Mouse (Mus musculus): ENCODE results near the gene Cpn1.

Gene Cpn1

DNA sequence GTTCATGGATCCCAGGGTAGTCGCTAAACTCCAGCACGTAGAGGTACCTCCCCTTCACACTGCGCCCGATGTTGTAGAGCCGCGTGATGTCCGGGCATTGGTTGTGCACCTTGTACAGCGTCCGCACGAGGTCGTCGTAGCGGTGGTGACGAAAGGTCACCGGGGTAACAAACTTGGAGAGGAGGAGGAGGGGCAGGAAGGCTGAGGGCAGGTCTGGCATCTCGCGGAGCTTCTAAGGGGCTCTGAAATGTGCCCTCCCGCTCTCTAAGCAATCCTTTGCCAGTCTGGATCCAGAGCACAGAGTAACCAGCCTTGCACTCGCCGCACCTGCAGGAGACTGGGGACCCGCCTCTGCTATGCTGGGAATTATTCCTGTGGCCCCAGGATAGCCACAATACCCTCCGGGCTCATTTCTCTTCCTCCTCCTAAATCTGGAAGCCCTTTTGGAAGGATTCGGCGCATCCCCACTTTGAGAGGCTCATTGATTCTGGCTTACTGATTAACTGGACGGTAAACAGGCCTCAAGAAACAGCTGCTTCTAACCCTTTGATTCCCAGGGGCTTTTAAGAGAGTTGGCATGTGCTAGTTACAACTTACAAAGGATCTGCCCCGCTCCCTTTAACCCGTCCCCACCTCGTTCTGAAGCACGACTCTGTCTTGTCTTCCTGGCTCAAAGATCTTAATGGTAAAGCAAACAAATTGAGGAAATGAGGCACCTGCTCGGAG, at the start of gene Cpn1:
Gene Cpn1, minus strand, starts transcription at position 488 of the 726 bp plus-strand sequence.
- no peak for DNase-seq (ENCODE audit: low spot score in 2 of 2)

DNA sequence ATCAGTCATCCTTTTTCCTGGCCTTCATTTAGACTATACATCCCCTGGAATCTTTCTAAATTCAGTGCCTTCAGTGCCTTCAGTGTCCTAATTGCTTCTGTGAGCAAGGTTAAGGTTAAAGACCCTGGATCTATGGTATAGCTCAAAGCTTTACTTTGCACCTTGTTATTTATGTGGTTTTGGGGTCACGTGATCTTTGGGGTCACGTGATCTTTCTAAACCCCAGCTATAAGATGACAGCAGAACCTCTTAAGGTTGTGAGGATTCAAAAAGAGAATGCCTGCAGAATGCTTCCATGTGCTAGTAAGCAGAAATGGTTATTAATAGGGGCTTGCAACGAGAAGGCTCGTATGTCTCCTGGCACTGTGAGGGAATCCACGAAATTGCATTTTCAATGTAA, 47.0 kb upstream of the Cpn1 start:
- no peak for DNase-seq (ENCODE audit: low spot score in 2 of 2)

DNA sequence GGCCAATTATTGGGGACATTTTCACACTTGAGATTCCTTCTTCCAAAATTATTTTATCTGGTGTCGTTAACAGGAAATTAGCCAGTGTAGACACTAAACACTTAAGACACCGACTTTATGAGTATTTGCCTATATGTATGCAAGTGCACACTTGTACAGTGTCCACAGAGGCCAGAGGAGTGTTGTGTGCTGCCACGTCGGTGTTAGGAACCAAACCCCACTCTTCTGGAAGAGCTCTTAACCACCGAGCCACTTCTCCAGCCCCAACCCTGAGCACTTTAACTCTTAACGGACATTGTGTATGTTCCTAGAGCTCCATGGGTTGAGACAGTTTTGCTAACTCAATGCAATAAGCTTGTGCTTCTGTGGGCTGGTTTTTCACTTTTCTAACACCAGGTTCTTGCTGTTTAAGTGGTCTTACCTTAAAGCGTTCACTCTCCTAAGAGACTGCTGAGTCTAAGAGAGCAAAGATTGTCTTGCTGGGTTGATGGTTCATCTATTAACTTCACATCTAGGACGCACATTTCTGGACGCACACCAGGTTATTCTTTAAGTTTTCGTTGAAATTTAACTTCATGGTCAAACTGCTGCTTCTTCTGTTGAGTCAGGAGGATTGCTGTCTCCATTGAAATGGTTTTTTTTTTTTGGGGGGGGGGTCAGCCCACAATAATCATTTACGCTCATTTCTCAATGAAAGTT, 45.8 kb upstream of the Cpn1 start:
- DNase-seq (ENCODE audit: low spot score in 2 of 2) = no peak

DNA sequence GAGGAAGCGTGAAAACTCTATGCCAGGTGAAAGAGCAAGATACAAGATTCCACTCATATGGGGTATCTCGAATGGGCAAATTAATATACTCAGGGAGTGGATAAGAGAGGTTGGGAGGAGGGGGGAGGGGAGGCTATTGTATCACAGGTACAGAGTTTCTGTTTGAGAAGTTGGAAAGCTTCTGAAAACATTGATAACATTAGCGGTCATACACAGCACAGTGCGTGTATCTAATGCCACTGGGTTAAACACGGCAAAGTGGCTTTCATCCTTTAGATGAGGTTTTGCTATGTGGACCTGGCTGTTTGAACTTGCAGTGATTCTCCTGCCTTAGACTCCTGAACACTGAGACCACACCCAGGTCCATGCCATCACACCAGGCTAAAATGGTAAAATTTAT, 43.7 kb upstream of the Cpn1 start:
- no peak for DNase-seq (ENCODE audit: low spot score in 2 of 2)

DNA sequence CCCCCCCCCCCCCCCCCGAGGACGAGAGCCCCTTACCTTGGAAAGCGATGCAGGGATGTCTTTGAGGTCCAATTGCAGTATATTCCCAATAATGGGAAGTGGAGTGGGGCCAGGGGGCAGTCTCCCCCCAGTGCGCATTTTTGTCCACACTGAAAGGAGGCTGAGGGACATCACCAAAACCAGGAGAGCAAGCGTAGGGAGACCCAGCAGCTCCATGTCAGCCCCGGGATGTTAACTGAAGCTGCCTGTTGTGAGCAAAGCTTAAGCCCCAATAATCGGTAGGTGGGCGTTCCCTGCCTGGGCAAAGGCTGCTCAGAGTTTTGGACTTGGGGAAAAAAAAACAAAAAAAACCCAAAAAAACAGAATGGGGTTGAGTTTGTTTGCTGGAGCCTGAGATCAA, 42.6 kb upstream of the Cpn1 start, which contains the start of gene Cyp2c23:
Gene Cyp2c23, minus strand, starts transcription at position 237 of the 400 bp plus-strand sequence.
- no peak for DNase-seq (ENCODE audit: low spot score in 2 of 2)

DNA sequence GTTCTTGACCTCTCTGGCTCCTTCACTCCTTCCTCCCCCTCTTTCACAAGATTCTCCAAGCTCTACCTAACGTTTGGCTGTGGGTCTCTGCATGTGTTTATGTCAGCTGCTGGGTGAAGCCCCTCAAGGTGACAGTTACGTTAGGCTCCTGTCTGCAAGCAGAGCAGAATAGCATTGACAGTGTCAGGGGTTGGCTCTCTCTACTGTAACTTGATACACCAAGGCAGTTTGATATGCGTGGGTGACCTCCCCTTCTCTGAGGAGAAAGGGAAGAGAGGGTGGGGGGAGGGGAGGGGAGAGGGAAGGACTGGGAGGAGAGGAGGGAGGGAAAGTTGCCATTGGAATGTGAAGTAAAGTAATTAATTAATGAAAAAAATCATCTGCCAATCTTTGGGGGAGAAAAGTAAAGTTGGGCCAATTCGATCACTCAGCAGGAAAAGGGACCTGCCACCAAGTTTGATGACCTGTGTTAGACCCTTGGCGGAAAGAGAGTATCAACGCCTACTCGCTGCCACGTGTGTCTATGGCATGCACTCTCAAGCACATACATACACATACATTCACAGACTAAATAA, 40.7 kb upstream of the Cpn1 start:
- no peak for DNase-seq (ENCODE audit: low spot score in 2 of 2)

DNA sequence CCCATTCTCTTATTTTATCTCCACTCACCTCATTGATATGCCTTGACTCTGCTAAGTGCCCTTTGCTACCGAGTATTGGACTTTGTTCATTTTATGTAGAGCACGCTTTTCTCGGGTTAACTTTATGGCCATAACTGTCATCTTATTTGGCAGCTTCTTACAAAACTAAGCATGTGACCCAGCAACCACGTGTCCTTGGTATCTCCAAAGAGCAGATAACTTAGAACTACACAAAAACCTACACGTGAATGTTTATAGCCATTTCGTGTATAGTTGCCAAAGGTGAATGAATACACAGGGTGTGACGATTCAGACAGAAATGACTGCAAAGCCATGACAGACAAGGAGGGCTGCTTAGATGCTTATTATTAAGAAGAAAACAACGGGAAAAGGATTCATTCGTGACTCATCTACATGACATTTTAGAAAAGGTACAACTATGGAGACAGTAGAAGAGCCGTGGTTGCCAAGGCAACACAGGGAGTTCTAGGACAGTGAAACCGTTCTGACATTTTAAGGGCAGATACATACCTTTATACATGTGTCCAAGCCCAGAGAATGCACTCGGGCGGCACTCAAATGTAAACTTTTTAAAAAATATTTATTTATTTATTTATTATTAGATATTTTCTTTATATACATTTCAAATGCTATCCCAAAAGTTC, 38.7 kb upstream of the Cpn1 start:
- DNase-seq (ENCODE audit: low spot score in 2 of 2) = no peak

DNA sequence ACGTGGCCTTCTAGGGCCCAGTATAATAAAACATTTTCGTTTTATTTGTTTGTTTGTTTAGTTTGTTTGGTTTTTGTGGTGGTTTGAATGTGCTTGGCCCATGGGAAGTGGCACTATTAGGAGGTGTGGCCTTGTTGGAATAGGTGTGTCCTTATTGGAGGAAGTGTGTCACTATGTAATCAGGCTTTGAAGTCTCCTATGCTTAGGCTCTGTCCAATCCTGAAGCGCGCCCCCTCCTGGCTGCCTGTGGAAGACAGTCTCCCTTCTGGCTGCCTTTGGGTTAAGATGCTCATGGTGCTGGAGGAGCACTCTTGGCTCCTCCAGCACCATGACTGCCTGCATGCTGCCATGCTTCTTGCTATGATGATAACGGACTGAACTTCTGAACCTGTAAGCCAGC, 36.7 kb upstream of the Cpn1 start:
- no peak for DNase-seq (ENCODE audit: low spot score in 2 of 2)

DNA sequence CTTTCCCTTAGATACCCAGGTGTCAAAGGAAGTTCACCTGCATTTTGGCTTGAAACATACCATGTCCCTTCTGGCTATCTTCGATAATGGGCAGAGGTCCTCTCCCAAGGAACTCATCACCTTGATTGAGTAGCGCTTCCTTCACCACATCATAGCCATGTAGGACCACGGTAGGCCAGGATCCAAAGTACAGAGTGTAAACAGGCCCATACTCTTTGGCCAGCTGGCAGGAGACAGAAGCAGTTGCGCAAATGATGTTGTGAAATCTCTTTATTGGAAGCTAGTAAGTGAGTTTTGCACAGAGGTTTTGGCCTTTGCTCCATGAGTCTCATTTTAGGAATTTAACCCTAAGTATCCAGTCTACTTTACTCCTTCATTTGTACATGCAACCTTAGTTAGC, 35.1 kb upstream of the Cpn1 start:
- DNase-seq (ENCODE audit: low spot score in 2 of 2) = no peak

DNA sequence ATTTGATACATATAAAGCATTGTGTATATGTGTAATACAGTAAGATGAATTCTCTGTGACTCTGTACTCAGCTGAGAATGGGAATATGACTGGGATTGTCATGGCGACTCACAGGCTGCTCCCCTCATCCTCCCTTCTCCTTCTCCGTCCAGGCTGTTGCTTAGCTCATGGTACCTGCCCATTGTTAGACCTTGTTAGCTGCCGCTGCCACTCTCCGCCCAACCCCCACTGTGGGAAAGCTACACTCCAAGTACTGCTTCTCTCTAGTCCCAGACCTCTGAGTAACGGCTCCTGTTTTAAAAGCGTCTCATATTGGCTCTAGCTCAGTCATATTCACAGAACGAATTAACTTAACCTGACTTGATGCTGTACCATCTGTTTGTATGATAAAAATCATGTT, 33.4 kb upstream of the Cpn1 start:
- no peak for DNase-seq (ENCODE audit: low spot score in 2 of 2)

DNA sequence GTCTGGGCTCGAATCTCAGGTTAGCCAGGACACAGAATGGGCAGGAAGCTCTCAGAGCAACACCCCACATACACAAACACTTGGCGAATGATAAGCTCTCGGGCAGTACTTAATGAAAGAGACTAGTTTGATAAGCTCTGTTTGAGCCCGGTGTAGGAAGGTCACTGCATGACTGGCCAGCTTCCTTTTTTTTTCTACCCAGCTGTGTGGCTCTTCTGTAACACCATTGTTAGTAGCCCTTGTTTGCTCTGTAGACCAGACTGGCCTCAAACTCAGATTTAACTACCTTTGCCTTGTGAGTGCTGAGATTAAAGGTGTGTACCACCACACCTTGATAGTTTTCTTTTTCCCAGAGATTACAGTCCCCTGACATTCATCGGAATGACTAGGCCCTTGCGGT, 27.5 kb upstream of the Cpn1 start:
- no peak for DNase-seq (ENCODE audit: low spot score in 2 of 2)

DNA sequence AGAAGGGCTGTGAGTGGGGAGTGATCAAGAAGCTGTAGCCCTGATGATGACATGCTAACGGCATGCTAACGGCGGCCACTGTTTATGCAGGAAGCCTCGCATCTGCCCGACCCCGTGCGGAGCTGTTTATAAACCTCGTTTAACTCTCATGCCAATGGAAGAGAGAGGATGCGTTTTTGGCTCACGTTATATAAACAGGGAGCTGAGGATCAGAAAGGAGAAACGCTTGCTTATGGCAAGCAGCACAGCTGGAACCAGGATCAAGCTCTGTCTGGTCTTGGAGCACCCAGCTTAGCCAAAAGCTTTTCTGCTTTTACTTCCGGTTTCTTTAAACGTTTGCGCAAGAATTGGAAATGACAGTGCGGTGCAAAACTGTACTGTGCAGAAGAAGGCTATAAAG, 22.4 kb upstream of the Cpn1 start:
- DNase-seq (ENCODE audit: low spot score in 2 of 2) = no peak

DNA sequence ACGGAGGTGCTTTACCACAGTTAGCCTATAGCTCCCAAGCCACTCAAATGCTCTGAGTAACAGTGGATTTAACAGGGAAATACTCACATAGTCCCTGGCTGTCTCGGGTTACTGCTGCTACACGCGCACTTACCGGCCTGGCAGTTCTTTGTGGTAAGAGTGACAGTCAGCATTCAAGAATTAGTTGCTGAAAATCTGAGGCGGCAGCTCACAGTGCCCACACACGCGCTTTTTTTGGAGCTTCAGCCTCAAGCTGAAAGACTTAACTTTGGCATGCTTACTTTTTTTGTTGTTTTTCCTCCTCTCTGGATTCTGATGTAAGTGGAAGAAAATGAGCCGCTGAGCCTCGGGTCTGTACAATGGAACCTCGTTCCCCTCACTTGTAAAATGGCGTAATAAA, 20.8 kb upstream of the Cpn1 start:
- DNase-seq (ENCODE audit: low spot score in 2 of 2) = peak in 1 of 2 experiments; percentile 10

DNA sequence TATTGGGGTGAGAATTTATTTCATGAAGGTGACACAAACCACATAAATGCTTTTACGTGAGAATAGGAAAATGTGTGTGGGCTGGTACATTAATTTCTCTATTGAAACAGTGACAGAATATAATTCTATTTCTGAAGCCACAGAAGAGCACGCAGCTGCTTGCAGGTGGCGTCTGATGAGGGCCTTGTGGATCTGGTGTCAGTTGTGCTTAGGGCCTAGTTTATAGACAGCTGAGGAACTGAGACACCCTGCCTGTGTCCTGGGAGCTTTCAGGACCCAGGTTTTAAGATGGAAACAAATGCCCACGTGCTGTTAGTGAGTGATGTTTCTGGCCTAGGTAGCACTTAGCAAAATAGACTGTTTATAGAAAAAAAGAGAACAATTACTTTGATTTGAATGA, 18.7 kb upstream of the Cpn1 start:
- no peak for DNase-seq (ENCODE audit: low spot score in 2 of 2)

DNA sequence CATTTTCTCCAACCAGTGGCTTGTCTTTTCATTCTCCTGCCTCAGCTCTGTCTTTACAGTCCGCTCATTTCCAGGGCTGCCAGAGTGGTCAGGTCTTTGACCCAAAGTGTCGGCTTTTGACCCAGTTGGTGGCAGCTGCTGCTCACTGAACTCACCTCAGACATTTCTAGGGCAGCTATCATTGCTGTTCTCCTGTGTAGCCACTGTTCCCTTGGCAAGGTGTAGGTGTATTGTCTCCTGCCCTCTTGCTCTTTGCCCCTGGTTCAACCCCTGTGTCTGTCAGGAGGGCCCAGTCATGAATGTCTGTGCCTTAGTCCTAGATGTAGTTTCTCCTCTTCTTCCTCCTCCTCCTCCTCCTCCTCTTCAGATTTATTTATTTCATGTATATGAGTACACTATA, 17.9 kb upstream of the Cpn1 start:
- no peak for DNase-seq (ENCODE audit: low spot score in 2 of 2)

DNA sequence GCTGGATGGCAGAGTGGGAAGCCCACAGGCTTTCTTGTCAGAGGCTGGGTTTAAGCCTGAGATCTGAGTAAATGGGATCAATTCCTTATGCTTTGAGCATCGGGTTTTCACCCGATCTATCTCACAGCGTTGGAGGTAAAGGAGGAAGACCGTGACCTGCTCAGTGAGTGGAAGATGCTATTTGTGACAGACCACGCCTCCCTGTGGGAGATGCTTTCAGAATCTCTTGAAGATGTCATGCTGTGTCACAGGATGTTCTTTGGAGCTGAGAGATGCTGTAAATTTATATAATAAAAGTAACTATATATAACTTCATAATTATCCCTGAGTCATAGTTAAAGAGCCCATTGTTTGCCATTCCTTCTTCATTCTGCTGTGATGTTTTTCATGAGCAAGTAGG, 14.4 kb upstream of the Cpn1 start:
- DNase-seq (ENCODE audit: low spot score in 2 of 2) = no peak

DNA sequence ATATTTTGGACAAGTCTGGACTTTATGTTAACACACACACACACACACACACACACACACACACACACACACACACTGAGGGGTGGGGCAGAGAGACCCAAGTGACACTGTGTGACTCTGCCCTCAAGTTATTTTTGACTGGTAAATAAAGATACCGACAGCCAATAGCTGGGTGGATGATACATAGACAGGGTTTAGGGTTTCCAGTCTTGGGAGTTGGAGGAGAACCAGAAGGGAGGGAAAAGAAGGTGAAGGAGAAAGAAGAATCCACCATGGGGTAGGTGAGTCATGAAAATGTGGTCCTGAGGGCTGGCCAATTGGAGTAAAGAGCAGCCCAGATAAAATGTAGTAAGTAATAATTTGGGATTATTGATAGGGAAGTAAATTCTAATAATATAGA, 13.7 kb upstream of the Cpn1 start:
- DNase-seq (ENCODE audit: low spot score in 2 of 2) = no peak

DNA sequence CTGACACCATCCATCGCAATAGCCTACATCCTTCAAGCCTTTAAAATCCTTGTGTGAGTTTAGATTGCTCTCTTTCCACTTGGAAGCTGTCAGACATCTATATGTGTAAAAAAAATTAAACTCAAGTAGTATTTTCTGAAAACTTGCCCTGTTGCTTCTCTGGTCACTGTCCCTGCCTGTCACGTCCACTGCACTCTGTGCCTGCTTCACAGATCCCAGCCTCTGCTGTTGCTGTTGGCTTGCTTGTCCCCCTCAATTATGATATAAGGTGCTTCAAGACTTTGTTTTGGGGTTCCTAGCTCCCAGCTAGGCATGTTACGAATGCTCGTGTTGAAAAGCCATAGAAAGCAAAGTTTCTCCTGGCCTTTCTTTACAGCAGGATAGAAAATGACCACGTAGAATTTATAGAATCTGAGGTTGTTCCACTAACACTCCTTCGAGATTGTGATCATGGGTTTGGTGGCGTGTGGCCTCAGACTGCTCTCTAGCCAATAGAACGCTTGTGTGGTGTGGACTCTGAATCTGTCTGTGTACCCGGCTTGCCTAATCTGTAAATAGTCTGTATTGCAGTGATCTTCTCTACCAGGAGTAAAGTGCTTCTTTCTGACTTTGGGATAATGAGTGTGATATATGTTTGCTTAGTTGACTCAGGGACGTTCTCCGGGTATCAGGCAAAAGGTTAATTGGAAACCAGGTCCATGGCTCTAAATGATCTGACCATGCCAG, 12.6 kb upstream of the Cpn1 start:
- DNase-seq (ENCODE audit: low spot score in 2 of 2) = no peak

DNA sequence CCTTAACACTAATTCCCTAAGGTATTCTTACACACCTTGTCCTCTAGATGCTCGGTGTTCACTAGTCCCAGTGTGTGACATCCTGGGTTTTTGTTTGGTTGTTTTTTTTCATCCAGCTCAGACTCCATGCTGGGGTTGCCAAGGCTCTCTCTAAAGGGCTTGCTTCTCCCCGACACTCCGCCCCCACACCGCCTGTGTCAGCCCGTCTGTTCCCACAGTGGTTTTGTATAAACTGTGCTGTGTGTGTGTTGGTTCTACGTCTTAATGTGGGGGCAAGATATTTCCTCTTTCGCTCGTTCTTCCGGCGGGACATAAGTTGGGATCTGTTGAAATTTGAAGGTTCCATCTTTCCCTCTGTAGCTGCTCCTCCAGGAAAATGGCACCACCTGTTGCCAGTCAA, 11.7 kb upstream of the Cpn1 start:
- DNase-seq (ENCODE audit: low spot score in 2 of 2) = peak; percentile 27 to 62

DNA sequence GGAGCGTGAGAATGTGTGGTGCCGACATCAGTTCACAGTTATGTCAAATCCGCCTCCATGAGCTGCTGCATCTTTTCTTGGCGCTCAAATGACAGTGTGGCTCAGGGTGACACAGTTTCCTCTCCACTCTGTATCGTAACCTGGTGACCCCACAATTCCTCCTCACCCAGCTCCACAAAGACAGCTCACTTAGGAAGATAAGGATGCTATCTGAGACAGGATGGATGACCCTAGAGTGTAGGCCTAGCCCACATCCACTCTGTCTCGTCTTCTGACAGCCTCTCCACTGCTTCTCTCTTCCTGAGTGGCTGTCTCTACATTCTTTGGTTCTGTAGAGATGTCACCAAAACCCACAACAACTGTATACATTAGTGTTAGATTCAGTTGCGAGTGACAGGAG, 9.1 kb upstream of the Cpn1 start:
- no peak for DNase-seq (ENCODE audit: low spot score in 2 of 2)

DNA sequence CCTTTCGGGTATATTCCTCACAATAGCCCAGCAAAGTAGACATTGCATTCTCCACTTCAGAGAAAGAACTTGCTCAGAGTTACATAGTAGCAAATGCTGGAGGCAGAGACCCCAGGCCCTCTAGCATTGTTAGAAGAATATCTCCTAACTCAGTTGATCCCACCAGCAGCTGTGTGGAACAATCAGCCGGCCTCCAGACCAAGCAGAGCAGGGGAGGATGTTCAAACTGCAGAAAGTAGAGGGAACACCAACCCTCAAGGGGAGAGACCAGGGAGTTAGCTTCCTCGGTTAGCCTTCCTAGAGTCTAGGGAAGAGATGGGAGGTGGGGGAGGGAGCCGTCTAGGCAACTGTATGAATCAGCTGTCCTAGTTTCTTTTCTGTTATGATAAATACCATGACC, 6.1 kb upstream of the Cpn1 start:
- no peak for DNase-seq (ENCODE audit: low spot score in 2 of 2)

DNA sequence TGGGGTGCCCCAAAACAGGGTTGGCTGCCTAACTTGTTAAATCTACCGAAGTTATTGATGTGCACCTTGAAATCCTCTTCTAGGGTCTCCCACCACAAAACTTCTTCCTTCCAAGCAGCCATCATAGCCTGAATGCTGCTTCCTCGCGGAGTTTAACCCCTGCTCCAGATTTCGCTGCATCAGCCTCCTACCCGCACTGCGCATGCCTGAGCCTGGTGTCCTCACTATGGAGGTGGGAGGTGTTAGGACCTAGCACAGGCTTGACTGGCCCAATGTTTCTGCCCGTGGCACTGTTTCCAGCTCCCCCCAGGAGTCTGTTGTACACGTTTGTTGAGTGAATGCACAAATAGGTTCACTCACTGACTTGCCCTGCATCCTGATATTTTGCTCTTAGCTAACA, 4.0 kb upstream of the Cpn1 start:
- no peak for DNase-seq (ENCODE audit: low spot score in 2 of 2)

Data from frontal cortex, postnatal 25 days (tissue).